Comparison of ENCODE assay signal across 13 mouse cellular contexts in the genomic region with DNA sequence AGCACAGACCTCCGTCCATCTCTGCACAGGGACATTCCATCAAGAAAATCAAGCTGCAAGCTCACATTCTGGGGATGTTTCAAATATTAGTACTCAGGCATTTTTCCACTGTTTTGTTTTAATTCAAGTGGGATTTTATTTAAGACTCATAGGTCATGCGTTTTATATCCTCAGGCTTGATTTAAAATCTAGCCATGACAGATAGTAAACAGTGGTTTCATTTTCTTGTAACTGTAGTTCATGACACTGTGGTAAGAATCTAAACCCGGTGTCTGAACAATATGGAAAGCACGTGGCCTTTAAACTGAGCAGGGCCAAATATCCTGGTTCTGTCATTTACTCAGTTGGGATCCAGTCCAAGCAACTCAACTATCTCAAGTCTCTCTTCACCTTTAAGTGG.
"Had no signal": no experiment of that assay in that cellular context is flagged by ENCODE, and none has a peak within 500 bp of the region (broad histone marks: within the 10 kb centered on the region; RNA-seq: fewer than 3 reads in every experiment).

No protein-coding gene starts in this region.

- H3K27me3 ChIP-seq: liver, embryonic 15.5 days; midbrain, embryonic 13.5 days had no signal

- H3K27ac ChIP-seq: liver, embryonic 15.5 days; midbrain, embryonic 13.5 days had no signal

- H3K36me3 ChIP-seq: liver, embryonic 15.5 days; midbrain, embryonic 13.5 days had no signal

- H3K9me3 ChIP-seq: liver, embryonic 15.5 days; midbrain, embryonic 13.5 days had no signal

- H3K4me3 ChIP-seq: liver, embryonic 15.5 days; midbrain, embryonic 13.5 days had no signal

- H3K9ac ChIP-seq: liver, embryonic 15.5 days; midbrain, embryonic 13.5 days had no signal

- H3K4me2 ChIP-seq: liver, embryonic 11.5 days; liver, embryonic 15.5 days; midbrain, embryonic 13.5 days had no signal

- ATAC-seq: inflammation-experienced regulatory T-cells, adult 6 months; intestine, postnatal 0 days; lung, postnatal 0 days; midbrain, embryonic 13.5 days had no signal

- DNase-seq: layer of hippocampus, adult 9-11 months; layer of hippocampus, postnatal 36 days; left cerebral cortex, postnatal 4 days; lung, adult 2 months; lung, postnatal 36 days; right cerebral cortex, postnatal 14 days; thymus, postnatal 4 days had no signal

- H3K4me1 ChIP-seq: liver, embryonic 15.5 days; midbrain, embryonic 13.5 days had no signal
